In genomic region chr7:98315087-98315486, GRCm38 (mm10) we compare ENCODE assay signal across 15 mouse cellular contexts.
"Had no signal": no experiment of that assay in that cellular context is flagged by ENCODE, and none has a peak within 500 bp of the region (broad histone marks: within the 10 kb centered on the region; RNA-seq: fewer than 3 reads in every experiment).

No protein-coding gene starts in this region.

- H3K4me2 ChIP-seq: kidney, embryonic 15.5 days; liver, embryonic 13.5 days; midbrain, embryonic 11.5 days had no signal

- DNase-seq: kidney, adult 2 months; kidney, postnatal 36 days; liver, embryonic 13.5 days; lung, adult 2 months; lung, postnatal 14 days; right cerebral cortex, postnatal 14 days; thymus, adult 18-20 months; thymus, postnatal 14 days had no signal

- ATAC-seq: midbrain, embryonic 16.5 days had no signal

- H3K4me1 ChIP-seq: kidney, embryonic 15.5 days; limb, embryonic 10.5 days; liver, embryonic 13.5 days had no signal

- H3K27ac ChIP-seq: kidney, embryonic 15.5 days; left cerebral cortex, adult 2 months; limb, embryonic 10.5 days; liver, embryonic 13.5 days; macrophage had no signal

- H3K4me3 ChIP-seq: kidney, embryonic 15.5 days; left cerebral cortex, adult 2 months; limb, embryonic 10.5 days; liver, embryonic 13.5 days; megakaryocyte, embryonic 14.5 days had no signal

- H3K36me3 ChIP-seq: kidney, embryonic 15.5 days; limb, embryonic 10.5 days; liver, embryonic 13.5 days had no signal

- H3K9me3 ChIP-seq: kidney, embryonic 15.5 days; limb, embryonic 10.5 days; liver, embryonic 13.5 days; megakaryocyte, embryonic 14.5 days had no signal

- H3K9ac ChIP-seq: kidney, embryonic 15.5 days; liver, embryonic 13.5 days had no signal
